Mouse (Mus musculus): ENCODE measurements around the gene Ppia. TPM values are rescaled to one million over a fixed set of nuclear protein-coding genes. Genes with fewer than 3 reads are reported as not detected.
A peak's percentile ranks its signal among the peaks of the same experiment; 100 is the strongest.
"Not testable (repeated sequence)": the region's sequence is repeated elsewhere in the genome, so short reads cannot be mapped to it uniquely, and the experiment has no call there.

Gene Ppia
- polyA plus RNA-seq, 1 experiment from 2014 or later, result 5,148 TPM

- Histone ChIP-seq H3K27ac (no peak overlapping the region), H3K27me3 (ENCODE audit: insufficient read depth, poor library complexity, severe bottlenecking) (no peaks in the 10 kb centered on the region), H3K4me3 (no peak overlapping the region), H3K36me3 (peaks cover 76% of the 10 kb centered on the region), H3K9me3 (no peaks in the 10 kb centered on the region), H3K4me1 (no peaks in the 10 kb centered on the region)
- DNase-seq (ENCODE audit: low spot score), result peak; percentile 76
- 63% methylated on average over 8 of the region's 8 CpGs for WGBS
These were observed 21.2 kb downstream of the Ppia start for GRCm38 (mm10) chr11:6436442-6436841.

- Histone ChIP-seq H3K9me3 (no peaks in the 10 kb centered on the region), H3K27ac (no peak overlapping the region), H3K4me1 (no peaks in the 10 kb centered on the region), H3K36me3 (peaks cover 64% of the 10 kb centered on the region), H3K4me3 (no peak overlapping the region), H3K27me3 (ENCODE audit: insufficient read depth, poor library complexity, severe bottlenecking) (no peaks in the 10 kb centered on the region)
- 89% methylated on average over 2 of the region's 2 CpGs for WGBS
- peak; percentile 62 for DNase-seq (ENCODE audit: low spot score)
These were observed 22.4 kb downstream of the Ppia start for GRCm38 (mm10) chr11:6437667-6438066.

DNA sequence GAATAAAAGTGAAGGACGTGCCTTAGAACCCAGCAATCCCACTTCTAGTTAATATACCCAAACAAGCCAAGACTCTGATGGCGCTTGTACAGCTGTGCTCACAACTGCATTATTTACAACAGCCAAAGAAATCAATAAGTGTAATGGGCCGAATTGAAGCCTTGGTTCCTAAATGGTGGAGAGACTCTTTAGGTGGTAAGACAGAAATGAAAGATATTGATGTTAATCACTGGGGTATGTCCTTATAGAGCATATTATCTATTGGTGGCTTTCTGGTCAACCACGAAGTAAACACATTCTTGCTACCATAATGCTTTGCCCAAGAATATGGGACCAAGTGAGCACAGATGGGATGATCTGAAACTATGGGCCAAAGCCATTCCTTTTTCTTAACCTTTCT lies 24.9 kb downstream of the Ppia start:
- 95% methylated on average over 4 of the region's 4 CpGs for WGBS
- Histone ChIP-seq H3K9me3 (no peaks in the 10 kb centered on the region), H3K27ac (no peak overlapping the region), H3K27me3 (ENCODE audit: insufficient read depth, poor library complexity, severe bottlenecking) (no peaks in the 10 kb centered on the region), H3K36me3 (peaks cover 39% of the 10 kb centered on the region), H3K4me1 (peaks cover 5% of the 10 kb centered on the region; the same call in 1 of the 2 replicates), H3K4me3 (no peak overlapping the region)
- DNase-seq (ENCODE audit: low spot score), result no peak

GRCm38 (mm10) chr11:6442566-6442965 lies 27.3 kb downstream of the Ppia start:
- no peaks in the 10 kb centered on the region for H3K9me3 ChIP-seq
- peaks cover 5% of the 10 kb centered on the region; the same call in 1 of the 2 replicates for H3K4me1 ChIP-seq
- H3K36me3 ChIP-seq, result peaks cover 17% of the 10 kb centered on the region
- no peak for DNase-seq (ENCODE audit: low spot score)
- H3K27ac ChIP-seq, result no peak overlapping the region
- 98% methylated on average over 4 of the region's 4 CpGs for WGBS
- no peaks in the 10 kb centered on the region for H3K27me3 ChIP-seq (ENCODE audit: insufficient read depth, poor library complexity, severe bottlenecking)
- no peak overlapping the region for H3K4me3 ChIP-seq

DNA sequence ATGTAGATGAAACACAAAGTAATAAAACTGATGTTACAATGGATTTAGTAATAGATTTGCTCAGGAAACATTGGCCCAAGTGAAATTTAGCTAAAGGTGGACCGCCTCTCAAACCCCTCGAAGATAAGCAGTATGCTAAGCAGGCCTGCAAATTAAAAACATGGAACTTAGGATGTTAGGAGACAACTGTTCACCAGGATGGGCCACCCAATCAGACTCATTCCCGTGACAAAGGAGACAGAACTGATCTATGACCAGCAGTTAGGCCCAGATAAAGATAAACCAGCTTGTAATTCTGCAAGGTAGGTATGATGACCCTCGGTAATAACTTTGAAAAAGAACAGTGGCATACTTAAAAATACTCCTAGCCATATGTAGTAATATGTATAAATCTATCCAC lies 27.9 kb downstream of the Ppia start:
- Histone ChIP-seq H3K9me3 (no peaks in the 10 kb centered on the region), H3K4me1 (peaks cover 5% of the 10 kb centered on the region; the same call in 1 of the 2 replicates), H3K27ac (peak overlapping the region; percentile 97; the same call in 1 of the 2 replicates), H3K4me3 (peak overlapping the region; percentile 93), H3K36me3 (peaks cover 13% of the 10 kb centered on the region), H3K27me3 (ENCODE audit: insufficient read depth, poor library complexity, severe bottlenecking) (no peaks in the 10 kb centered on the region)
- WGBS, result 60% methylated on average over 4 of the region's 4 CpGs
- DNase-seq (ENCODE audit: low spot score), result no peak

GRCm38 (mm10) chr11:6443727-6444076 lies 28.5 kb downstream of the Ppia start:
- H3K27me3 ChIP-seq (ENCODE audit: insufficient read depth, poor library complexity, severe bottlenecking), result no peaks in the 10 kb centered on the region
- 1% methylated on average over 10 of the region's 10 CpGs for WGBS
- DNase-seq (ENCODE audit: low spot score), result no peak
- peak overlapping the region; percentile 93 for H3K4me3 ChIP-seq
- H3K9me3 ChIP-seq, result no peaks in the 10 kb centered on the region
- peaks cover 9% of the 10 kb centered on the region for H3K36me3 ChIP-seq
- peak overlapping the region; percentile 97 for H3K27ac ChIP-seq
- peaks cover 5% of the 10 kb centered on the region; the same call in 1 of the 2 replicates for H3K4me1 ChIP-seq

- H3K4me3 ChIP-seq, result peak within 1 kb of the TSS; percentile 93
- H3K27ac ChIP-seq, result peak within 1 kb of the TSS; percentile 97
- no peaks in the 10 kb centered on the region for H3K27me3 ChIP-seq (ENCODE audit: insufficient read depth, poor library complexity, severe bottlenecking)
- H3K36me3 ChIP-seq, result peaks cover 7% of the 10 kb centered on the region
- WGBS, result under 1% methylated on average over 77 of the region's 80 CpGs
- peak; percentile 99 for DNase-seq (ENCODE audit: low spot score)
- peaks cover 5% of the 10 kb centered on the region; the same call in 1 of the 2 replicates for H3K4me1 ChIP-seq
- no peaks in the 10 kb centered on the region for H3K9me3 ChIP-seq
These were observed 29.0 kb downstream of the Ppia start, which contains the start of gene H2afv for GRCm38 (mm10) chr11:6444077-6444853. Gene H2afv, minus strand, starts transcription at chr11:6444443.

DNA sequence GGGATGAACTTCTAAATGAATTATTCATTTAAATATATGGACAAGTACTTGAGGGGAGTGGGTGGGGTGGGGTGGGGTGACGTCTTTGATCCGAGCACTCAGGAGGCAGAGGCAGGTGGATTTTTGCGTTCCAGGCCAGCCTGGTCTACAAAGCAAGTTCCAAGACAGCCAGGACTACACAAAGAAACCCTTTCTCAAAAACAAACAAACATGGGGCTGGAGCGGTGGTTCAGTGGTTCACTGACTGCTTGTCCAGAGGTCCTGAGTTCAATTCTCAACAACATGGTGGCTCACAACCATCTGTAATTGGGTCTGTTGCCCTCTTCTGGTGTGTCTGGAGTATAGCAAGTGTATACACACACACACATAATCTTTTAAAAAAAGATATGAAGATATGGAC lies 30.2 kb downstream of the Ppia start:
- H3K4me3 ChIP-seq, result no peak overlapping the region
- peaks cover 5% of the 10 kb centered on the region; the same call in 1 of the 2 replicates for H3K4me1 ChIP-seq
- H3K27ac ChIP-seq, result no peak overlapping the region
- WGBS, result 81% methylated on average over 4 of the region's 4 CpGs
- H3K9me3 ChIP-seq, result no peaks in the 10 kb centered on the region
- no peaks in the 10 kb centered on the region for H3K27me3 ChIP-seq (ENCODE audit: insufficient read depth, poor library complexity, severe bottlenecking)
- peaks cover 7% of the 10 kb centered on the region for H3K36me3 ChIP-seq
- DNase-seq (ENCODE audit: low spot score), result no peak

- no peak for DNase-seq (ENCODE audit: low spot score)
- no peaks in the 10 kb centered on the region for H3K27me3 ChIP-seq (ENCODE audit: insufficient read depth, poor library complexity, severe bottlenecking)
- no peak overlapping the region for H3K4me3 ChIP-seq
- H3K4me1 ChIP-seq, result peaks cover 5% of the 10 kb centered on the region; the same call in 1 of the 2 replicates
- H3K36me3 ChIP-seq, result peaks cover 4% of the 10 kb centered on the region
- no peaks in the 10 kb centered on the region for H3K9me3 ChIP-seq
- no peak overlapping the region for H3K27ac ChIP-seq
- WGBS, result 83% methylated on average over 7 of the region's 7 CpGs
These were observed 30.7 kb downstream of the Ppia start for GRCm38 (mm10) chr11:6445951-6446350.

DNA sequence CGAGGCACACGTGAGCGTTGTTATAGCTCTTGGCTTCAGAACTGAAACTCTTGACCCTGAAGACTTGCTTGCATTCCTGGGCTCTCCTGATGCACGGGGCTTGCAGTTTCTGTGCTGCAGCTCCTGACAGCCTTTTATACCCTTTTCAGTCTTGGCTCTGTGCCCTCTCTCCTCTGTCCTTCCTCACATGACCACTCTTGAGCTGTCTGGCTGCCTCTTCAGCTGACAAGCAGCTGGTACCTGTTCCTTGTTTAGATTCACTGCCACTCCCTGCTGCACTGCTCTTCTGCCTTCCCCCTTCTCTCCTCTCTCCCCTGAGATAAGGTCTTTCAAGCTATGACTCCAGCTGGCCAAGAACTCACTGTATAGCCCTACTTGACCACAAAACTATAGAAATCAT lies 32.2 kb downstream of the Ppia start:
- Histone ChIP-seq H3K27ac (no peak overlapping the region), H3K36me3 (no peaks in the 10 kb centered on the region), H3K4me1 (peaks cover 5% of the 10 kb centered on the region; the same call in 1 of the 2 replicates), H3K27me3 (ENCODE audit: insufficient read depth, poor library complexity, severe bottlenecking) (no peaks in the 10 kb centered on the region), H3K9me3 (no peaks in the 10 kb centered on the region), H3K4me3 (no peak overlapping the region)
- WGBS, result 77% methylated on average over 4 of the region's 4 CpGs
- no peak for DNase-seq (ENCODE audit: low spot score)

- H3K27me3 ChIP-seq (ENCODE audit: insufficient read depth, poor library complexity, severe bottlenecking); H3K36me3 ChIP-seq; H3K4me3 ChIP-seq; H3K9me3 ChIP-seq; H3K27ac ChIP-seq; DNase-seq (ENCODE audit: low spot score); H3K4me1 ChIP-seq: not testable (repeated sequence)
- 91% methylated on average over 5 of the region's 5 CpGs for WGBS
These were observed 32.9 kb downstream of the Ppia start for GRCm38 (mm10) chr11:6448155-6448554.

DNA sequence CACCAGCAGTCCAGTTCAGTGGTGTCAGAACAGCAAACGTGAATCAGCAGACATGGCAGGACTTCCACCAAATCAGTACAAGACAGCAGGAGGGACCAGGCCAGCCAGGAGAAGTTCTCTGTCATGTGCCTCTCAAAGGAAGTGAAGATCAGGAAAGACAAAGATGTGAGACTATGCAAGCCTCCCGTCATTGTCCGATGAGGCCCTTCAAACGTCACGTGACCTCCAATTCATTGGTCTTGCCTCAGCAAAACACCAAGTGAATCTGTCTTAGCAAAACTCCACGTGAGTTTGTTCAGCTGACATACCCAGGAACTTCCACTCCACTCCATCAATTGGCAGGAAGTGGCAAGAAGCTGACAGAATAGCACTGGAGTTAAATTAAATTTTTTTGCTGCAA lies 40.8 kb downstream of the Ppia start:
- Histone ChIP-seq H3K4me1 (no peaks in the 10 kb centered on the region), H3K27me3 (ENCODE audit: insufficient read depth, poor library complexity, severe bottlenecking) (no peaks in the 10 kb centered on the region), H3K9me3 (no peaks in the 10 kb centered on the region), H3K4me3 (no peak overlapping the region), H3K27ac (no peak overlapping the region), H3K36me3 (no peaks in the 10 kb centered on the region)
- DNase-seq (ENCODE audit: low spot score), result no peak
- 68% methylated on average over 6 of the region's 6 CpGs for WGBS

DNA sequence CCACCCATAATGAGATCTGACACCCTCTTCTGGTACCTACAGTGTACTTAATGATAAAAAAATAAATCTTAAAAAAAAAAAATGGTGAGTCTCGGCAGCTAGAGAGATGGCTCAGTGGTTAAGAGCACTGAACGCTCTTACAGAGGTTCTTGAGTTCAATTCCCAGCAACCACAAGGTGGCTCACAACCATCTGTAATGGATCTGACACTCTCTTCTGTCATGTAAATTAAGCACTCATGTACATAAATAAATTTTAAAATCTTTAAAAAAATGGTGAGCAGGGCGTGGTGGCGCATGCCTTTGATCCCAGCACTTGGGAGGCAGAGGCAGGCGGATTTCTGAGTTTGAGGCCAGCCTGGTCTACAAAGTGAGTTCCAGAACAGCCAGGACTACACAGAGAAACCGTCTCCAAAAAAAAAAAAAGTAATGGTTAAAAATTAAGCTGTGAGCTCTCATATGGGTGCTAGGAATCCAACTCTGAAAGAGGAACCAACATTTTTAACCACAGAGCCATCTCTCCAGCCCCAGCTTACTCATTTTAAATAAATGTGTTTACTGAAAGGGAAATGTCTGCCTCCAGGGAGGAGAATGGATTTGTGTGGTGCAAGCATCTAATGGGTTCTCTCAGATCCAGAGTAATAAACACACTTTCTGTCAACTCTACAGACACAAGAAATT lies 48.1 kb downstream of the Ppia start:
- no peaks in the 10 kb centered on the region for H3K4me1 ChIP-seq
- H3K4me3 ChIP-seq, result no peak overlapping the region
- WGBS, result 87% methylated on average over 6 of the region's 6 CpGs
- peaks cover 17% of the 10 kb centered on the region for H3K36me3 ChIP-seq
- no peaks in the 10 kb centered on the region for H3K27me3 ChIP-seq (ENCODE audit: insufficient read depth, poor library complexity, severe bottlenecking)
- H3K27ac ChIP-seq, result no peak overlapping the region
- no peaks in the 10 kb centered on the region for H3K9me3 ChIP-seq
- DNase-seq (ENCODE audit: low spot score), result no peak

Measured in heart, embryonic 10.5 days (tissue).